Comparison of ENCODE assay signal across 13 mouse cellular contexts in the genomic region with DNA sequence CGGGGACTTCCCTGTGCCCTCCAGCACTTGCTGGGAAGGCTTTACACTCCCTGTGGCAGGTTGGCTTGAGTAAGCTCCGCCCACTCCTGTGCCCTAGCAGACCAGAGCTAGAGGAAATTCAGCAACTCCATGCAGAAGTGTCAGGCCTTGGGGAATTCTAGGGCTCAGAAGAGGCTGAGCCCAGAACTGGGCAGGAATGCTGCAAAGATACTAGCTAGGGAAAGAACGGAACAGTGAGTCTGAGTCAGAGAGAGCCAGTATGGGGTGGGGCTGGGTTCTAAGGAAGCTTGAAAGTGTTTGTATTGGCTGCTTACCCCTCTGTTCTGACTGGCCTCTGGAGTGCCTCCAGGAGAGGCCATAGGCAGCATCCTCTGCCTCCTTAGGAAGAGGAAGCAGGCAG. TPM values are rescaled to one million over a fixed set of nuclear protein-coding genes. Genes with fewer than 3 reads are reported as not detected.
DNase-seq lines count a peak whose midpoint lies in the region; ATAC-seq lines count a peak whose summit lies in the region.
"Had no signal": no experiment of that assay in that cellular context is flagged by ENCODE, and none has a peak within 500 bp of the region (broad histone marks: within the 10 kb centered on the region; RNA-seq: fewer than 3 reads in every experiment).

No protein-coding gene starts in this region.

- intact Hi-C loops in left cerebral cortex, postnatal 10 days (cut with DNase I) = no loop called here

- ATAC-seq in heart, embryonic 12.5 days (ENCODE audit: insufficient number of reproducible peaks, low FRiP score) = peak; percentile 37; the same call in 1 of the 2 replicates
- ATAC-seq: intestine, embryonic 16.5 days; liver, embryonic 12.5 days had no signal

- no peaks in the 10 kb centered on the region; the same call in 1 of the 2 replicates for H3K27me3 ChIP-seq in heart, embryonic 12.5 days (replicated peaks)
- H3K27me3 ChIP-seq: liver, embryonic 12.5 days had no signal

- H3K4me1 ChIP-seq in heart, embryonic 12.5 days (replicated peaks) = peaks cover 12% of the 10 kb centered on the region; the same call in 1 of the 2 replicates
- H3K4me1 ChIP-seq: liver, embryonic 12.5 days had no signal

- H3K9me3 ChIP-seq in heart, embryonic 12.5 days (replicated peaks) = no peaks in the 10 kb centered on the region
- H3K9me3 ChIP-seq: liver, embryonic 12.5 days; midbrain, embryonic 10.5 days had no signal

- no peak overlapping the region for H3K4me2 ChIP-seq in heart, embryonic 12.5 days
- H3K4me2 ChIP-seq: liver, embryonic 12.5 days had no signal

- no peak overlapping the region for H3K9ac ChIP-seq in heart, embryonic 12.5 days
- H3K9ac ChIP-seq: liver, embryonic 12.5 days had no signal

- peak; percentile 15 for DNase-seq in kidney, postnatal 14 days
- no peak for DNase-seq in kidney, adult 9 months
- DNase-seq in adipocyte (ENCODE audit: low spot score) = peak; percentile 18
- peak; percentile 29 for DNase-seq in lung, postnatal 10 days
- DNase-seq in left cerebral cortex, postnatal 10 days (ENCODE audit: extremely low spot score in 1 of 2, low spot score in 2 of 2) = no peak
- no peak for DNase-seq in cerebellum, adult 9-11 months
- DNase-seq: right cerebral cortex, adult 18-20 months; thymus, postnatal 36 days had no signal

- no peaks in the 10 kb centered on the region for H3K36me3 ChIP-seq in heart, embryonic 12.5 days
- H3K36me3 ChIP-seq: liver, embryonic 12.5 days; midbrain, embryonic 10.5 days had no signal

- 48% methylated on average over 3 of the region's 3 CpGs for WGBS in heart, embryonic 12.5 days

- H3K4me3 ChIP-seq in heart, embryonic 12.5 days = no peak overlapping the region
- H3K4me3 ChIP-seq: liver, embryonic 12.5 days; midbrain, embryonic 10.5 days had no signal

- H3K27ac ChIP-seq in heart, embryonic 12.5 days (ENCODE audit: poor library complexity, severe bottlenecking) = no peak overlapping the region
- H3K27ac ChIP-seq: liver, embryonic 12.5 days; midbrain, embryonic 10.5 days had no signal

RNA-seq across cellular contexts. Expression of a gene that starts 27.4 kb away (rescaled TPM):
- polyA plus RNA-seq in heart, embryonic 12.5 days (2016; fragmentation: Nextera tagmentation; extraction: Ambion mirVana) = 0.03 and 0.26 TPM in 2 replicates
- total RNA-seq in left cerebral cortex, postnatal 10 days (2021) = 1 to 10 TPM in 1 of 2 experiments, under 1 TPM in 1; 0.30 to 1.2 TPM
- polyA plus RNA-seq: intestine, embryonic 16.5 days; liver, embryonic 12.5 days; midbrain, embryonic 10.5 days; neural tube, embryonic 11.5 days had no signal

RNA-seq across cellular contexts. Expression of a gene that starts 51.9 kb away (rescaled TPM):
- polyA plus RNA-seq in heart, embryonic 12.5 days (2016; fragmentation: Nextera tagmentation; extraction: Ambion mirVana) = 12.6 and 13.6 TPM in 2 replicates
- 100 to 1,000 TPM; 176 to 186 TPM for total RNA-seq in left cerebral cortex, postnatal 10 days (2021)

Comparison
In these comparisons a context has a peak if more than half of its experiments do, and no peak if none do; other contexts are left out.
1. DNase-seq: peak in kidney, postnatal 14 days (single experiment), adipocyte (single experiment) and lung, postnatal 10 days (single experiment); none in kidney, adult 9 months (single experiment), left cerebral cortex, postnatal 10 days (0 of 2) and cerebellum, adult 9-11 months (single experiment).